Mouse (Mus musculus) C2C12 (cell line): Measurements from ENCODE around the gene Nkpd1. TPM values are rescaled to one million over a fixed set of nuclear protein-coding genes. Genes with fewer than 3 reads are reported as not detected.

Experiments
- H3K27me3 ChIP-seq: one replicate; pipeline ENCODE4 v1.6.1; 2011; ENCODE audit not compliant: control insufficient read depth, insufficient read depth, insufficient read length
- H3K36me3 ChIP-seq: one replicate; pipeline ENCODE4 v1.6.1; 2011; ENCODE audit not compliant: control insufficient read depth, insufficient read depth
- H3K4me3 ChIP-seq: one replicate; pipeline ENCODE4 v1.5.1; 2011; ENCODE audit warnings: mild to moderate bottlenecking, control low read depth; ENCODE audit not compliant: poor library complexity, insufficient read depth, severe bottlenecking
- H3K79me2 ChIP-seq: one replicate; pipeline ENCODE4 v1.6.1; 2011; ENCODE audit not compliant: control insufficient read depth, insufficient read depth
- H3K79me3 ChIP-seq: one replicate; pipeline ENCODE4 v1.6.1; 2011; ENCODE audit warnings: low read depth, control low read depth
- H3ac ChIP-seq: one replicate; pipeline ENCODE3; 2011; ENCODE audit warnings: low read depth; ENCODE audit not compliant: control insufficient read depth, insufficient read length
- CEBPB ChIP-seq: IDR thresholded peaks from one replicate; pipeline ENCODE4 v1.6.1; 2011; ENCODE audit warnings: low read depth, mild to moderate bottlenecking, control low read depth, moderate library complexity
- CTCF ChIP-seq: IDR thresholded peaks from one replicate; pipeline ENCODE4 v1.5.1; 2011; ENCODE audit not compliant: control insufficient read depth, insufficient read depth, insufficient read length
- FOSL1 ChIP-seq: IDR thresholded peaks from one replicate; pipeline ENCODE4 v1.8.0; 2011; ENCODE audit warnings: mild to moderate bottlenecking, low read length; ENCODE audit not compliant: poor library complexity, insufficient read depth, severe bottlenecking
- MAX ChIP-seq: IDR thresholded peaks from one replicate; pipeline ENCODE4 v1.6.1; 2011; ENCODE audit warnings: mild to moderate bottlenecking, control low read depth
- MYOD1 ChIP-seq: IDR thresholded peaks from one replicate; pipeline ENCODE4 v1.6.1; 2011; ENCODE audit warnings: low read depth; ENCODE audit not compliant: control insufficient read depth, insufficient read length
- MYOG ChIP-seq: IDR thresholded peaks from one replicate; pipeline ENCODE4 v1.6.1; 2011; ENCODE audit not compliant: control insufficient read depth, insufficient read length; ENCODE audit errors: extremely low read depth
- USF1 ChIP-seq: IDR thresholded peaks from one replicate; pipeline ENCODE4 v1.6.1; 2011; ENCODE audit warnings: low read depth, mild to moderate bottlenecking, control low read depth, moderate library complexity
- polyA plus RNA-seq: library from polyadenylated mRNA; unstranded; fragments of >200 nt; fragmentation: generic; extraction: Trizol; gene quantifications from one replicate; pipeline ENCODE4 v1.2.1, GENCODE M21; 2012; ENCODE audit warnings: missing spikeins

Nkpd1 gene
- polyA plus RNA-seq, 1 experiment = 0.11 TPM

DNA sequence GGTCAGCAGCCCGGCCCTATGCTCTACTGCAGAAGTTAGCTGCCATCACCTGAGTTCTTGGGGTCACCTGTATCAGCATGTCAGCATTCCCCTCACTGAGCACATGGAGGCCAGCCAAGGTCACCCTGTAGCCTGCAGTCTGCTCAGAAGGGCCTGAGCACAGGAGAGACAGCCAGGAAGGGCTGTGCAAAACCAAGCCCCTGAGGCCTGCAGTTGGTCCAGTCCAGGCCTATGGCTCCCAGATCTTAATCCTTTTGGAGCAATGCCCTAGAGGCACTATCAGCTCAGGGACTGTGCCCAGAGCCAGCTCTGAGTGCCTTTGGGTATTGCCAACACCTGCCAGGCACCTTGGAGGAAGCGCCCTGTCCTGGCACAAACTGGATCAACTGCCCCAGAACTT, 39.4 kb downstream of the Nkpd1 start:
- H3K79me2 ChIP-seq = peaks cover 95% of the 10 kb centered on the region
- H3ac ChIP-seq = no peak overlapping the region
- no peak overlapping the region for H3K4me3 ChIP-seq
- no peaks in the 10 kb centered on the region for H3K36me3 ChIP-seq
- no peak for TF ChIP-seq MYOD1
- no peak for TF ChIP-seq USF1
- no peak for TF ChIP-seq MYOG
- no peak for TF ChIP-seq CTCF
- no peak for TF ChIP-seq FOSL1
- no peak for TF ChIP-seq CEBPB
- no peak for TF ChIP-seq MAX
- H3K27me3 ChIP-seq = no peaks in the 10 kb centered on the region
- H3K79me3 ChIP-seq = peaks cover 72% of the 10 kb centered on the region

DNA sequence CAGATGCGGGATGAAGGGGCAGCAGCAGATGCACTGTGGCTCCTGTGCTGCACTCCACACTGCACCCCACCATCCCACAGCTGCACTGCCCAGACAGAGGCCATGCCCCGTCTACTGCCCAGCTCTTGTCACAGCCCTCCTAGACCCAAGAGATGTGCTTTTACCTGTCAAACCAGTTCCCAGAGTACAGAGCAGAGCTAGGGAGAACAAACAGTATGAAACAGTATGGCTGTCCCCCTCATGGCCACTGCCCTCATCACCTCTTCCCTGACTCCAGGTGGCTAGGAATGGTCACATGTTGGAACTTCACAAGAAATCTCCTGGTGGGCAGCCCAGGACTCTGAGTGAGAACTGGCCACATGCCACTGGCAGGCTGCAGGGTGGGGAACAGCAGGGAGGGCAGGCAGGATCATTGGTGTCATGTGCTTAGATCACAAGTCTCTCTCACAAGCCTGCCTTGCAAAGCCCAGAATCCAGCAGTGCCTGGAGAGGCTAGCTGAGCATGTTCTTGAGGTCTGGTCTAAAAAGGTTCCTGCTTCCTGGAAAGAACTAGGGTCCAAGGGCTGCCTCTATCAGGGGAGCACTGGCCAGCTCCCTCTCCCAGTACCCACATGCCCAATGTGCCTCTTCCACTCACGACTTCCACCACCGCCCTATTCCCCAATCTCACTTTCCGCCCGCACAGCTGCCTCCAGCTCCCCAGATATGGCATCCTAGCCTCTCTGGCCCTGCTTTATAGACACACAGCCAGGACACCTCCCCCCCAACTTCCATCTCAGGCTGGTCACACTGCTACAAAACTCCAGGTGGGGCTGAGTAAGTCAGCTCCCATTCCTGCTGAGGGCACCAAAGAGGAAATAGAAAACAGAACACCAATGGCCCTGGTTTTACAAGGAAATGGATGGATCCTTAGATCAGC, 40.6 kb downstream of the Nkpd1 start:
- TF ChIP-seq USF1 (no peak), MYOG (no peak), MYOD1 (no peak), MAX (no peak), FOSL1 (no peak), CTCF (no peak), CEBPB (no peak)
- Histone ChIP-seq H3K79me3 (peaks cover 67% of the 10 kb centered on the region), H3K4me3 (no peak overlapping the region), H3K27me3 (no peaks in the 10 kb centered on the region), H3ac (no peak overlapping the region), H3K79me2 (peaks cover 83% of the 10 kb centered on the region), H3K36me3 (no peaks in the 10 kb centered on the region)

GRCm38 (mm10) chr7:19558965-19559364, 41.3 kb downstream of the Nkpd1 start:
- TF ChIP-seq MYOD1 (no peak), CEBPB (no peak), MYOG (no peak), CTCF (no peak), FOSL1 (no peak), MAX (no peak), USF1 (no peak)
- Histone ChIP-seq H3K79me3 (peaks cover 63% of the 10 kb centered on the region), H3K36me3 (peaks cover 4% of the 10 kb centered on the region), H3K79me2 (peaks cover 76% of the 10 kb centered on the region), H3K27me3 (no peaks in the 10 kb centered on the region), H3K4me3 (no peak overlapping the region), H3ac (no peak overlapping the region)

DNA sequence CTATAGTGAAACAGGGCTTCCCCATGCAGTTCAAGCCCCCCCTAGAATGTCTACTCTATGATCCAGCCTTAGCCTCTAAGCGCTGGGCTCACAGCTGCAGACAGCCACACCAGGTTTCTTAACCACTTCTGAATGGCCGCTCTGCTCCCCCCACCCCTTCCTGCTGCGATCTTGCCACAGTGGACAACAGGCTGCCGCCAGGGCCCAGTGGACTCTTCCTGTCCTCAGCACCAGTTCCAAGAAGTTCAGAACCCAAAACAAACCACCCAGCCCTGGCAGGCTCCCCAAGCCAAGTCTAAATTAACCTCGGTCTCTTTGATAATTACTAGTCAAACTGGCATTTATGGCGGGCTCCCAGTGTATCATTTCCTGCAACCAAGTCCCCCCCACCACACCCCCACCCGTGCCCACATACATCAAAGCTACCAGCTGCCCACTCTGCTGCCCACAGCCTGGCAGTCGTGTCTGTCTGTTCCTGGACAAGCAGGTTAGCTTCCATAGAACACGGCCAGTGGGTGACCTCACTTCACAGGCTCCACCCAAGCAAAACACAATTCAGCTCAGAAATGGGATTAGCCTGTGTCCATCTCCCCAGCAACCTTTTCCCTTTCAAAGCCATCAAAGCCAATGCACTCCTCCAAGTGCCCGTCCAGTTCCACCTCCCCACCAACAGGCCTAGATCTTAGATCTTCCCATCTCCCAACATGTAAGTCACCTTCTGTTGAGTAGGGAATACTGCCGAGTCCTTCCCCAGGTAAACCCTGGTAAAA, 43.0 kb downstream of the Nkpd1 start:
- peak overlapping the region; percentile 93 for H3ac ChIP-seq
- no peaks in the 10 kb centered on the region for H3K27me3 ChIP-seq
- H3K4me3 ChIP-seq = peak overlapping the region; percentile 83
- H3K36me3 ChIP-seq = peaks cover 15% of the 10 kb centered on the region
- peaks cover 63% of the 10 kb centered on the region for H3K79me2 ChIP-seq
- TF ChIP-seq FOSL1 (no peak), CTCF (no peak), USF1 (no peak), MYOD1 (no peak), CEBPB (no peak), MAX (no peak)
- peaks cover 55% of the 10 kb centered on the region for H3K79me3 ChIP-seq

GRCm38 (mm10) chr7:19561431-19561764, 43.8 kb downstream of the Nkpd1 start:
- no peak for TF ChIP-seq CEBPB
- peaks cover 52% of the 10 kb centered on the region for H3K79me3 ChIP-seq
- H3K27me3 ChIP-seq = no peaks in the 10 kb centered on the region
- peak overlapping the region; percentile 83 for H3K4me3 ChIP-seq
- peaks cover 56% of the 10 kb centered on the region for H3K79me2 ChIP-seq
- peak overlapping the region; percentile 93 for H3ac ChIP-seq
- peaks cover 15% of the 10 kb centered on the region for H3K36me3 ChIP-seq
